Mouse (Mus musculus) thymus, postnatal 14 days (tissue): ENCODE results near the gene Nenf.

Experiments used
- DNase-seq: peaks from one replicate; pipeline ENCODE4 v3.0.0; 2021

Gene Nenf

DNA sequence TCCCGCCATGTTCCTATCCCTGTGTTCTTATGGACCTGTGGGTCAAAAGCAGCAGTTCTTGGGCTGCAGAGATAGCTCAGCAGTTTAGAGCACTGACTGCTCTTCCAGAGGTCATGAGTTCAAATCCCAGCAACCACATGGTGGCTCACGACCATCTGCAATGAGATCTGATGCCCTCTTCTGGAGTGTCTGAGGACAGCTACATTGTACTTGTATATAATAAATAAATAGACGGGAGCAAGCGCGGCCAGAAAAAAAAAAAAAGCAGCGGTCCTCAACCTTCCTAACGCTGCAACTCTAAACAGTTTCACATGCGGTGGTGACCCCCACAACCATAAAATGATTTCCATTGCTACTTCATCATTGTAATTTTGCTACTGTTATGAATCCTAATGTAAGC, 1.2 kb downstream of the Nenf start:
- DNase-seq: no peak

DNA sequence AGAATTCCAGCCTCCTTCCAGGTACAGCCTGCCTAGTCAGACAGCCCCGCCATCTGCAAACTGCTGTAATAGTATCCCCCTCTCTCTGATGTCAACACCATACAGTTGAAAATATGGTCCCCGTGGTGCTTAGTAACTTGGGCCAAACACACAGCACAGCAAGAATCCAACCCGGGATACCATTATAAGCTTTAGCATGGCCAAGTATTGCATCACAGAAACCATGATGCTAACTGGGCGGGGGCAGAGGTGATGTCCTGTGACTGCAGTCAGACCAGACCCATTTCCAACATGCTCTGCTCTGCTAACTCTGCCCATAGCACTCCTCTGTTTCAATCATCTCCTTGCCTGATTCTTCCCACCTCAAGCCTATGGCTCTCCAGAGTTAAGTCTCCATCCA, 4.1 kb downstream of the Nenf start:
- DNase-seq: no peak

DNA sequence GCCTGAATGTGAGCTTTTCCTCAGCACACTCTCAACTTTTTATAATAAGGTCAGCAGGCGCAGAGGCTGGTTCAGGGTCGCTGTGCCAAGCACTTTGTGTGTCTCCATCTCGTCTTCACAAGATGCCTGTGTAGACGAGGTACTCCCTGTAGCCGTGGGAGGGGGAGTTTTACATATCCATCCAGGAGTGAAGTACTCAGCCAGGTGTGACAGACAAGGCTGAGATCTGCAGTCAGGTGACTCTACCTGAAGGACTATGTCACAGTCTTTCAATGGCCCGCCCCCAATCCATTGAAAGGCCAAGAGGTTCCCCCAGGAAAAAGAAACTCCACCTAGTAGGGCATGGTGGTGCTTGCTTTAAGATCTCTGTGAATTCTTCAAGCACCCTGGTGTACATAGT, 4.8 kb downstream of the Nenf start:
- DNase-seq: no peak

DNA sequence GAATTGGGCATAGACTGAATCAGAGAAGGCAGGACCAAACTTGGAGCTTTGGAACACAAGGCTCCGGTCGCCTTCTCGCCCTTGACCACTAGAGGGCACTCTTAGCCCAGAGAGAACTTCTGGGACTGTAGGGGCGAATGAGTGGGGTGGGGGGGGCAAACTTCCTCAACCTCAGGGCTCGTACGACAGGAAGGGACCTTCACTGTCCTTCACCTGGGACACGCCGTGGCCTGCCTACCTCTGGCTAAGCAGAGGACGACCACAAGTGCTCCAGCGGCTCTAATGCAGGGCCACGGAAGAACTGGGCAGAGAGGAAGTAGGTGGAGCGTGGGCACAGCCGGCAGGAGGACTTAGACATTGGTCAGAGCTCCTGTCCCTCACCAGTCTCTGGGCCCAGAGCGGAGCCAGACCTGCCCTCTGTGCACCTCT, 5.5 kb downstream of the Nenf start:
- peak; percentile 87 for DNase-seq

DNA sequence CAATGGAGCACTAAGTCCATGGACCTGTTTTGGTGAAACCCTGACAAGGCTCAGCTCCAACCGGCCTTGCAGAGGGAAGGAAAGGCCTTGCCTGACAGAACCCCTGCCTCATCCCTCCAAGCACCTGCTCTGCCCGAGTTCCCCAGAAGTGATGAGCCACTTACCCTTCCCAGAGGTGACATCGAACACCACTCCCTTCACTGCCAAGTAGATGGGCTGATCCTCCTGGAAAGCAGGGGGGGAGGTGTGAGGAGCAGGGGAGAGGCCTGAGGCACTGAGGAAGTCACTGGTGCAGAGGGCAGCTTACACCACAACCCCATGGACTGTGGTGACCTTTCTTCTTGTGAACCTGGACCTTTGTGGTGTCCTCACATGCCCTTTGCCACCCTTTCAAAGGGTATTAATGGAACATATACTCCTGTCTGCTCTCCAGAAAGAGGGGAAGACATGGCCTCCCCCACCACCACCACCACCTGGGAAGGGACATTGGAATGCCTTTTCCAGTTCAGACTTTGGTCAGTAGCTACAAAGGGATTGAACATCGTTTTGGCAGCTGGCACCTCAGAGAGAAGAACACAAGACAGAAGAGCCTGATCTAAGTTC, 6.6 kb downstream of the Nenf start:
- no peak for DNase-seq

DNA sequence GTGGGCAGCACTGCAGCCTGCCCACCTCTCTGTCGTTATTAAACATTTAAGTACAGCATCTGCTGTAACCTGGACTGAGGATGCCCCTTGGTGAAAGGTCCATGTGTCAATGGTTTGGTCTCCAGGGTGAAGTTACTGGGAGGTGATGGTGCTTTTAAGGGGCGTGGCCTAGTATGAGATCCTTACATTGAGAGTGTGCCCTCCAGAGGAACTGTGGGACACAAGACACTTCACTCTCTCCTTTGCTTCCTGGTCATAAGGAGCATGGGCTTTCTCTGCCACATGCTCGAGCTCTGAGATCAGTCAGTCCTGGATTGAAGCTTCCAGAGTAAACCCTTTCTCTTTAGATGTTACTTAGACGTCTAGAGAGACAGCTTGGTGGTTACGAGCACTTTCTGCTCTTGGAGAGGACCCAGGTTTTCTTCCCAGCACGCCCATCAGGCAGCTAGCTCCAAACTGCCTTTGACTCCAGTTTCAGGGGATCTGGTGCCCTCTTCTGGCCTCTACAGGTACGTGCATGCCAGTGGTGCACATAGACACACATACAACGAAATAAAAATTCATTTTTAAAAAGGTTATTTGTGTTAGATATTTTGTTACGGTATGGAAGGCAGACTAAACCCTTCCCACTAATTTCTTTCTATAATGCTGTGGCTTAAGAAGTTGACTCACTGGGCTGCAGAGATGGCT, 10.1 kb downstream of the Nenf start:
- no peak for DNase-seq

DNA sequence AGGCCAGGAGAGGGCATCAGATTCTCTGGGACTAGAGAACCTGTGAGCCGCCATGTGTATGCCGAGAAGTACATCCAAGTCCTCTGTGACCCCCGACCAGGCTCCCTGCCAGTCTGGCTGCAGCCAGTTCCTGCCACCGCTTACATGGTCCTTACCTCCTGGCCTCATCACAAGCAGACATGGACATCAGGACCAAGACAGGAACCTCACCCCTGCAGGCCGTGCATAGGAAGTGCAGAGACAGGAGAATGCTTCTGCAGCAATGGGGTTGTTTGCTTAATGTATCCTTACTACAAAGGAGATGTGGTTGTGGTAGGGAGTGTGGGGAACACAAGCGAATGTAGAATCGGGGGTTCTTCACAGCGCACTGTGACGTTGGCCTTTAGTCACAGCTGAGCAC, 11.7 kb downstream of the Nenf start:
- DNase-seq: no peak

DNA sequence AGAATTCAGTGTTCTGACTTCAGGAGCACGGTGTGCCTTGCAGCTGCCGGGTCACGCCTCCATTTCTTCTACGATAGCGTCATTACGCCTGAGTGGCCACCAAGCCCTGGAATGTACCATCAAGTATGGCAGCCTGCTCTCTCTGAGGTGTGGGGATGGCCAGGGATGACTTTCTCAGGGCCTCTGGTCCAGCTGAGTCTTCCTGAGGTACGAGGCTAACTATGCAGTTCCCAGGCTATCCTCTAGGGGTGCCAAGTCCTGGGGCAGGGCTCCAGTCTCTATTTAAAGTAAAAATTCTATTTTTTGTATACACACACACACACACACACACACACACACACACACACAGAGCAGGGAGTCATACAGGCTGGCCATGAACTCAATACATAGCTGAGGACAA, 12.4 kb downstream of the Nenf start:
- no peak for DNase-seq

DNA sequence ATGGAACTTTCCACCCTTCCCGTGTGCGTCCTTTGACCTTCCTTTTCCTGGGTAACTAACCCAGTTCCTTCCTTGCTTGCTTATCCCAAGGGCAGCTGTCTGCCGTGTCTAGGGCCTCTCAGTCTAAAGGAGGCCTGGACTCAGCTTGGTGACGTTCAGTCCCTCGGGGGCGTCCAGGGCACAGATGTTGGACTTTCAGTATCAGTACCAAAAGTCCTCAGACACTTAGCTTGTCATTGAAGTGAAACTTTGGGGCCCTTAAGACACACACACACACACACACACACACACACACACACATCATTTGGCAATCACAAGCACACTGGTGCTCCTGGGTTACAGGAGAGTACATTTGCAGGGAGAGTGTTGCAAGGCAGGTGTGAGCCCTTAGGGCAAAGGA, 13.8 kb downstream of the Nenf start:
- no peak for DNase-seq

DNA sequence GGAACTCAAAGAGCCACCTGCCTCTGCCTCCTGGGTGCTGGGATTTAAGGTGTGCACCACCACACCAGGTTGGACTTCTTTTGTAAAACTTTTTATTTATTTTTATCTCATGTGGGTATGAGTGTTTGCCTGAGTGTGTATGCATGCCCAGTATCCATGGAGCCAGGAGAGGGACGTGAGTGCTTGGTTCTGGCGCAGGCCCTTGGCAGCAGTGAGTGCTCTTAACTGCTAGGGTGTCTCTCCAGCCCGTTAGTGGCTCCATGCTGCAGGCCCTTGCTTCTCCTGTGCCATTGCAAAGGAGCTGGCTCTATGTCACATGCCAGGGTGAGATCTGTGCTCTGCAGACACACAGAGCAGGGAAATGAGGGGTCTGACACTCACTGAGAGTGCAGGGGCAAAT, 14.3 kb downstream of the Nenf start:
- no peak for DNase-seq

DNA sequence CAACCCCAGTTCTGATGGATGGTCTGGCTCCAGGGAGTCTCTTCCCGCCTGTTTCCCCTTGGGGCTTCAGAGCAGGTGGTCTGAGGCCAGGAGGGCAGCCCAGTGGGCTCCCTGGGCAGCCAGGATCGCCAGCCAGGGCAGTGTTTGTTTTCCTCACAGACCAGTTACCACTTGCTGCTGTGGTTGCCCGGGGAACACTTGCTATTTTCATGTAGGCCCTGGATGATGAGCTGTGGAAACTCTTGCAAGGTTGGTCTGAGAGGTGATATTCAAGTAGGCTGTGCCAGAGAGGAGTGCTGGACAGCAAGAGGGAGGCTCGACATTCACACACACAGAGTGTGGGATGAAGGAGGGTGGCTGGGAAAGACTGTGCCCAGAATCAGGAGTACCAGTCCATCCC, 16.1 kb downstream of the Nenf start:
- no peak for DNase-seq

DNA sequence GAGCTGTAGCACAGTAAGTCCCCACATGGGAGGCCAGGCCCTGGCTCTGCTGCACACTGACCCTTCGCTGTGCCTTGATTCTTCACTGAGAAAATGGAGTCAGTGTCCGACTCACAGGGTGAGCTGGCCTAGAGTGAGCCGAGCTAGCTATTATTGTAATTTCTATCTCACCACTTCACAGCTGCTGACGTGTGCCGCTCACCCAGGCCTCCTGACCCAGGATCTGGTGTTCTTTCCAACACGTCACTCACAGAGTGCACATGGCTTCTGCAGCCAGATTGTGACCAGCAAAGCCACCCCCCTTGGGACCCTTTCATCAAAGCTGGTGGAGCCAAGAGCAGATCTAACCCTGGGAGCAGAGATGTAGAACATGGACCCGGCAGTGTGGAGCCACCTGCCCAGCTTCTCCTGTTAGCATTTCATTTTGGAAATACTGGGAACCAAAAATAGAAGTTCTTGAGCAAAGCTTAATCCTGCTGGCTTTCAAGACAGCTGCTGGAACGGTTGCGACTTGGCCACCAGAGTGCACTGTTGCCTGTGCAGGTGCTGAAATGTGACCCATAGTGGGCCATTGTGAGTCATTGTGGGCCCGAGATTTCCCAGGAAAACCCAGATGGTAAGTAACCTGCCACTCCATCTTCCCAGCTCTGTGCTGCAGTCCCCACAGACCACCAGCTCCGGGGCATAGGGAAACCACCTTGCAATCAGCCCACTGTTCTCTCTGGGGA, 18.6 kb downstream of the Nenf start:
- peak; percentile 38 for DNase-seq

DNA sequence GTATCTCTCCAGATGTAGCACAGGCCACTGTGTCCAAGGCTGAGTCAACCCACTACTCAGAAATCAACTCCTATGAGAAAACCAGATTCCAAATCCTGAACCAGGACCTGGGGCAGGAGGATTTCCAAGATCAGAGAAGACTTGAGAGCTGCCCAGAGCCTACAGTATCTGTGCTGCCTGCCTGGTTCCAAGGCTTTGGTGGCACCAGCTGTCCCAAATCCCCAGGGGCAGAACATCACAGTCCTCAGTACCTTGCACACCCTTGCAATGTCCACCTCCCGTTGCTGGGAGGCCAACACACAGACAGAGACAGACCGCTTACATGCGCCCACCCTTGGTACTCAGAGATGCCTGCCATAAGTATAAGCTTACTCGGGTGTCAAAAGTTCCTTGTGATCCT, 19.7 kb downstream of the Nenf start:
- no peak for DNase-seq

DNA sequence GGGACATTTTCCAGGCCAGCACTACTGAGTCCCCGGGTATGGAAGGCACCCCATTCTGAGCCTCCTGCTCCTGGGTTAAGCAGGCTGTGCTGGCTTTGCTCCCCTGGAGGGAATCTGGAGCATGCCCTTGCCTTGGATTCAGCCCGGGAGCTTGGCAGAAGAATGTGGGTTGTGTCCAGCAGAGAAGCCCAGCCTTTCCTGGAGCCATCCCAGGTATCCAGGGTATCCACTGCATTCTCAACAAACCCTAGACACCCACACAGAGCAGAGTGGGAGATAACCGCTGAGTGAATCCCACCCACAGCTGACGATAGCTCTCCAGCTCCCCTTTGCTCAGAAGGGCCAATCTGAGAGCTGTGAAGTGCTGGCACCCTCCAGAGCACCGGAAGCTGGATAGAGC, 21.5 kb downstream of the Nenf start:
- no peak for DNase-seq

DNA sequence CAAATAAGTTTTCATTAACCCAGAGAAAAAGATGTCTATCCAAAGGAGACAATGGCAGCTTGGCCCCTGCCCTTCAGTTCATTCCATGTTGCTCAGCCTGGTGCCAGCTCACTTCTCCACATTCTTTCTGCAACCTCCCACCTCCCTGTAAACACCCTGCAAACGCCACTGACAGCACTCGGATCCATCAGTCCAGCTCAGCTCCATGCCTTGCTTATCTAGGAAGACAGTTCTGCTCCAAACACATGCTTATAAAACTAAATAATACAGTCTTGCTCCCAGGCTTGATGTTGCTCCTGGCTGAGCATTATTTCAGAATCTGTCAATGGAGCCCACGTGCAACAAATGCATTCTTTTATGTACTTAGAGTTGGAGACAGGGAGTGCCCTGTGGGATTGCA, 22.2 kb downstream of the Nenf start:
- no peak for DNase-seq

DNA sequence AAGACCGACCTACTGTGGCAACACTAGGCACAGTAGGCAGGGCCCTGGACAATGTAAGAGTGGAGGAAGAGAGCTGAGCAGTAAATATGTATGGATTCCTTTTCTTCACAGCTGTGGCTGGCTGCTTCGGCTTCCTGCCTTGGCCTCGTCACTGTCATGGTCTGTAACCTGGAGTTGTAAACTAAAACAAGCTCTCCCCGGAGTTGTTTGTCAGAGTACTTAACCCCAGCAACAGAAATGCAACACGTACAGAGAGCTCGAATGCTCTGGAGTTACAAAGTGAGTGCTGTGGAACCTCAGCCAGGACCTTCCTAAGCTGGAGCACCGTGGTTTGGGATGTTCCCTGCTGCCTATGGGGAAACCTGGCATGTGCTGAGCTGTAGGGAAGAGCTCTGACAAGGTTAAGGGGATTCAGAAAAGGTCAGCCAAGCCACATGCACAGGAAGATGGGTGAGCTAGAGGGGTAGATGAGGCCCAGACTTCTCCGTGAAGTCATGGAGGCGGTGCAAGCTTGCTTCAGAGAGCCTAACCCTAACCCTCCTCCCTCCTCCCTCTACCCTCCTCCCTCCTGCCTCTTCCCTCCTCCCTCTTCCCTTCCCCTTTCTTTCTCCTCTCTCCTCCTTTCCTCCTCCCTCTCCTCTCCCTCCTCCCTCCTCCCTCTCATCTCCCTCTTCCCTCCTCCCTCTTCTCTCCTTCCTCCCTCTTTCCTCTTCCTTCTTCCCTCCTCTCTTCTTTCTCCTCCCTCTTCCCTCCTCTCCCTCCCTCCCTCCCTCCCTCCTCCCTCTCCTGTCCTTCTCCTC, 23.8 kb downstream of the Nenf start:
- DNase-seq: no peak

DNA sequence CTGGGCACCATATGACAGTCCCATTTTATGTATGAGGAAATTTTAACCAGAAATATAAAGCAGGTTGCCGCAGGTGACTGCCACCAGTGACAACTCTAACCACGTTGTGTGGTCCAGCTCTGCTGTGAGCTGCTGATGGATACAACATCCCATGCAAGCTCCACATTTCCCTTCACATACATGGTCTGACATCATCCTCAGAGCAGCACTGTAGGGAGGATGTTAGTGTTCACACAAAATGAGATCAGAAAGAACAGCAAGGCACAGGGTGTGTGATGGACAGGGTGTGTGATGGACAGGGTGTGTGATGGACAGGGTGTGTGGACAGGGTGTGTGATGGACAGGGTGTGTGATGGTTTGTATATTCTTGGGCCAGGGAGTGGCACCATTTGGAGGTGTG, 24.9 kb downstream of the Nenf start:
- DNase-seq: no peak

DNA sequence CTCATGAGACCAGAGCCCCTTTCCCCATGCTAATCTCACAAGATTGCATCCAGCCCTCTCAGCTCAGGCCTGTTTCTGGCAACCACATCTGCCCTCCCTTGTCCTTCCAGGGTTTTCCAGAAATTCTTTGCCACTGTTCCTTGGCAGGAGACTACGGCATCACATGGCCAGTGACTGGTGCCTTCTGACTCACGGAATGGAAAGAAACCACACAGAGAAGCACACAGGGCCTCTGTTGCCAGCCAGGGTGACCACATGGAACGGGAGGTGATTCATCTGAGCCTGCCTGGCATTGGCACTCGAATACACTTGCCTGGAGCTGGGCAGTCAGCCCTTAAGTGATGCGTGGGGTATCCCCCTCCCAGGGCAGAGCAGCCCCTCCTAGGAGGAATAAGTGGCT, 25.6 kb downstream of the Nenf start:
- DNase-seq: no peak

DNA sequence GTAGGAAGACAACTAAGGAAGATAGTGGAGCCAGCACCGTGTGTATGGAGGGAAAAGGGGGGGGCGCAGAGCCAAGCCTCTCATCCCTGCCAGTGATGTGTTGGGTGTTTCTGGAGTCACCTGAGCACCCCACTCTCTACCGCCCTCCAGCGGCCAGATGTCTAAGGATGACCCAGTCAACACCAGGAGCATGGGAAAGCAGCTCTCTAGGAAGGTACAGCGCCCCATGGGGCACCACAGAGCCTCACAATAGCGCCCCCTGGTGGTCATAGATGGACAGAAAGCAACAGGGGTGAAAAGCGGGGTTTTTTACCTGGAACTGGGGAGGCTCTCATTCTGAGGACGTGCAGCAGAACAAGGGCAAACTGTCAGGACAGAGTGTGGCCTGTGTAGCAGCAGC, 29.2 kb downstream of the Nenf start:
- DNase-seq: peak; percentile 70

DNA sequence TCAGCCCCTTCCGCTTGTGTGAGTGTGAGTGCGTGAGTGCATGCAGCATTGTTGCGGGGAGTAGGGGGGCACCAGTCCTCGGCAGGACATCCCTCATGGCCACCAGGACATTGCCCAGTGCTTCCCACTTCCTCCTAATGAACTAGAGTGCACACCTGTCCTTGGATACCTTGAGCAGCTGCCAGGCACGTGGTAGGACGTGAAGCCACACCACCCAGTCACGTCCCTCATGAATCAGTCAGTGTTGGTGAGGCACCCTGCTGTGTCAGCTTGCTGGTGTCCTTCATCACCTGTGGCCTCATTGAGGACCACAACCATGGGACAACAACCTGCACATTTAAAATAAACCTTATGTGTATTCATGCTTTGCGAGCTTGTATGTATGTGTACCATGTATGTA, 33.5 kb downstream of the Nenf start:
- DNase-seq: no peak

DNA sequence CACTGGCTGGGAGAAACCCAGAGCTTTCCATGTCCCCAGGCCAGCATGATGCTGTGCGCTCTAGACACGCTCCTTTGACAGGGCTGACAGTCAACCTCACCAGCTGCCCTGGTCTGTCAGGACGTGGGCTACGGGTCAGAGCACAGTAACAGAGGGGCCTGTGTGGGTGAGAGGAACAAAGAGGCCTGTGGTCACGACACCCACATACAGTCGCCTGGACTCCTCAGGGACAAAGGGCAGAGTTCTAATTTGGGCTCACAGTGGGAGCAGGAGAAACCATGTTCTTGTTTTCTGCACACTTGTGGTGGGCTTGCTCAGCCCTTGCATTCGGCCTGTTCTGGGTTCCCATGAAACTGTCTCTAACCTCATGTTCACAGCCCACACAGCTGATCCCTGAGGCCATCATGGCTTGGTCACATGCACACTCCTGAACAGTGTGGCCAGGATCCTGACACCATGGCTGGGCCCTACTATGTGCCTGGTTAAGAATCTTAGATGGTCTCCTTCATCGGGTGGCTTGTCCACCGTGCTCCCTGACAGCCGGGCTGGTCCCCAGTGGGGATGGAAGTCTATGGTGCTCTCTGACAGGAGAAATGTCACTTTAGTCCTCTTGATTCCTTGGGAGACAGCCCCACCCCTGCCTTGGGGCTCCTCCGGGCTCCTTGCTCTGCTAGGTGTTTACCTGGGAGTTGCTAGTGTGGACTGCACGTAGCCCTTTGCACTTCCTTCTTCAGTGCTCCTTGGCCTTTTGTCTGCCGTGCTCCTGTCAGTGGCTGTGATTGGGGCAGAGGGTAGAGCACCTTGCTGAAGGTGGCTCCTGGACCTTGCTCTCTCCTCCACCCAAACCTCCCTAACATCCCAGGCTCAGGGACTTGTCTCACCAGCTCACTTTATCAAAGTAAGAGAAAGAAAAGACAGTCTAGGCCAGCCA, 34.6 kb downstream of the Nenf start:
- DNase-seq: no peak

DNA sequence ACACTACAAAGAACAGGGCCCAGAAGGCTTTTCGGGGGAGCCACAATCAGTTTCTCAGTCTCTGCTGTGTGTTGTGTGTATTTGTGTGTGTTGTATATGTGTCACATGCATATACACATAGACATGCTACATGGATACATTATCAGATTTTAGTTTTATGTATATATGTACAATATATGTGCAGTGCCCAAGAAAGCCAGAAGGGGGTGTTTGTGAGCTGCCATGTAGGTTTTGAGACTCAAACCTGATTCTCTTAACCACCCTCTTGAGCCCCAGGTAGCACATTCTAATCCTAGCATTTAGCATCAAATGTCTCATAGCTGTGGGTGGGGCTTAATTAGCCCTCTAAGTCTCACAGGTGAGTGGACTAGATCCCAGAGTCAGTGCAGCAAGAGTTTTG, 35.7 kb downstream of the Nenf start:
- DNase-seq: no peak

DNA sequence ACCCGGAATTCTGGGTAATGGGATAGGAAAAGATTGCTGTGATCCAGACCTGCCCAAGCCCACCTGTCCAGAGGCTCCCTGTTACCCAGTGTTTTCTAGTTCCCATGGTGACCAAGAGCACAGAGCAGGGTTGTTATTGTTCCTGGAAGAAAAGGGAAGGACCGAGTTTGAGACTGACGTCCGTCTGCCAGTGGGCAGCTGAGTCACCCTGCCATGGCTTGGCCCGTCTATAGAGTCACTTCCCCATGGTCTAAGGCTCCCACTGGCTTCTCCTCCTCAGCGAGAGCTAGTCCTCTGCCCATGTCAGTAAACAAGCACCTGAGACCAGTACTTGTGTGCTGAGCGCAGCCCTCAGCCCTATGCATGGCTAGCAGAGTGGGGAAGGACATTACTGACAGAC, 36.8 kb downstream of the Nenf start:
- DNase-seq: no peak
